Mouse (Mus musculus): ENCODE results near the gene Ggt1. TPM values are rescaled to one million over a fixed set of nuclear protein-coding genes. Genes with fewer than 3 reads are reported as not detected.

The Ggt1 gene
- polyA plus RNA-seq, 1 experiment from 2014 or later, result 40.9 TPM

DNA sequence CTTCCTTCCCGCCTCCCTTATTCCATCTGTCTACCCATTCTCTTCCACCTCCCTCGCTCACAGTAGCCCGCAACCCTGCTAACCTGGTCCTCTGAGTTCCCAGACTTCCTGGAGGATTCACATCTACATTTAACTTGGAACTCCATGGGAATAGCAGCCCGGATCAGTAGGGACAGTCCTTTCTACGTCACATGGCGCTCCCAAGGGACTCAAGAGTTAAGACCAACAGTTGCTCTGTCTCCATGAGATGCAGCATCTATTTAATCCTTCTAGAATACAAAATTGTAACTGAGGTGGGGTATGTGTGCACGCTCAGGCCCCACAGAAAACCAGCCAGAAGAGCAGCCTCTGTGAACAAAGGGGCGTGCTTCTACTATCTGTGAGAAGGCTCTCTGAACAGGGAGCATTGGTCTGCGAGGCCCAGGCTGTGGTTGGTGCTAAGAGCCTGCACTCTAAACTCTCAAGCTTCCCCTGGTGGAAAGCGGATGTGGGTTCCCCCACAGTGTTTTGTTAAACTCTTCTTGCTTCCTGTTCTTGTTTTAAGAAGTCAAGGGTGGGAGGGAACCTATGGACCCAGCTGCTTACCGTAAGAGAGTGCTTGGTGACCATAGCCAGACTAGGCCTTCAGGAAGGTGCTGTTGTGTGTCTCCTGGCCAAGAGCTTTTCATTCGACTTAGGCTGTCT, 29.9 kb downstream of the Ggt1 start:
- H3K36me3 ChIP-seq (ENCODE audit: control insufficient read depth, insufficient read depth), result no peaks in the 10 kb centered on the region
- ATAC-seq (ENCODE audit: low read depth), result peak; percentile 56
- 30% methylated on average over 12 of the region's 12 CpGs for WGBS (ENCODE audit: insufficient replicate concordance)
- 0 out of 2 replicates have a peak overlapping the region, but pooled peaks have one; percentile 18 for H3K4me3 ChIP-seq (ENCODE audit: low read depth, low read length)
- H3K9me3 ChIP-seq (replicated peaks; ENCODE audit: control insufficient read depth, low read length), result no peaks in the 10 kb centered on the region
- H3K9ac ChIP-seq (ENCODE audit: low read depth, low read length), result no peak overlapping the region
- H3K4me2 ChIP-seq (ENCODE audit: low read depth, low read length), result peak overlapping the region; percentile 31
- no peaks in the 10 kb centered on the region for H3K27me3 ChIP-seq (ENCODE audit: control insufficient read depth, insufficient read depth, low read depth, low read length)
- peak overlapping the region; percentile 66 for H3K27ac ChIP-seq (ENCODE audit: low read length)
- H3K4me1 ChIP-seq (ENCODE audit: control insufficient read depth, low read depth, low read length), result no peaks in the 10 kb centered on the region; the same call in 1 of the 2 replicates

DNA sequence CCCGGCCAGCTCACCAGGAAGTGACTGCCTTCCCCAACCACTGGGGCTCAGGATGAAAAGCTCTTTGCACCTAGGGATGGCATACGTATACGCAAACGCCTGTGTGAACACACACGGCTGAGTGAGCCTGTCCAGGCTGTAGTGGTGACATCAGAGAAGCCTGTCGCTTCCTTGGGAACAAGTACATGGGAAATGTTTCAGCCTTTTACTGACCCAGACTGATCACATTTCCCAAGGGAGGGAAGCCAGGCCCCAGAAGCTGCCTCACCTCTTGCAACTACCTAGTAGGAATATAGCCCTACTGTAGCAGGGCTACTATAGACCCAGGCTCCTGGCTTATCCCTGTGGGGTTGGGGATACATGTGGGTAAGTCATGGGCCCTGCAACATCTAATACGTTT, 31.2 kb downstream of the Ggt1 start:
- Histone ChIP-seq H3K9ac (ENCODE audit: low read depth, low read length) (no peak overlapping the region), H3K27ac (ENCODE audit: low read length) (no peak overlapping the region; the same call in 1 of the 2 replicates), H3K4me2 (ENCODE audit: low read depth, low read length) (no peak overlapping the region), H3K4me1 (ENCODE audit: control insufficient read depth, low read depth, low read length) (no peaks in the 10 kb centered on the region; the same call in 1 of the 2 replicates), H3K4me3 (ENCODE audit: low read depth, low read length) (no peak overlapping the region), H3K9me3 (replicated peaks; ENCODE audit: control insufficient read depth, low read length) (no peaks in the 10 kb centered on the region), H3K27me3 (ENCODE audit: control insufficient read depth, insufficient read depth, low read depth, low read length) (no peaks in the 10 kb centered on the region), H3K36me3 (ENCODE audit: control insufficient read depth, insufficient read depth) (no peaks in the 10 kb centered on the region)
- ATAC-seq (ENCODE audit: low read depth), result no peak
- 62% methylated on average over 7 of the region's 7 CpGs for WGBS (ENCODE audit: insufficient replicate concordance)

DNA sequence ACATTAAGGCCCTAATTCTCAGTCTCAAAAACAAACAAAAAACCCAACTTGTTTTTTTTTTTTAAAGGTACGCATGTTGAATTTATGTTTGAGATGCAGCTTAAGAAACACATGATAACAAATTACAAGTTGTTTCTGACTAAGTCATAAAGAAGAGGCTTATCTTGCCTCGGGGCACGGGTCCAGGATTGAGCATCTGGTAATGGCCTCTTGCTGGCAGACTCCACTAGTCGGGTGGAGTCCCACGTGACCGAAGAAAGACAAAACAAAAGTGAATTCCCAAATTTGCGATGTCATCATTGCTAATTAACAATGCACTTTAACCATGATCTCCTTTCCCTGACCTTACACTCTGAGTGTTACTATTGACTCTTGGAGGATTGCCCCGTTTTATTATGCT, 34.6 kb downstream of the Ggt1 start:
- ATAC-seq (ENCODE audit: low read depth), result no peak
- H3K9me3 ChIP-seq (replicated peaks; ENCODE audit: control insufficient read depth, low read length), result no peaks in the 10 kb centered on the region
- 62% methylated on average over 8 of the region's 8 CpGs for WGBS (ENCODE audit: insufficient replicate concordance)

DNA sequence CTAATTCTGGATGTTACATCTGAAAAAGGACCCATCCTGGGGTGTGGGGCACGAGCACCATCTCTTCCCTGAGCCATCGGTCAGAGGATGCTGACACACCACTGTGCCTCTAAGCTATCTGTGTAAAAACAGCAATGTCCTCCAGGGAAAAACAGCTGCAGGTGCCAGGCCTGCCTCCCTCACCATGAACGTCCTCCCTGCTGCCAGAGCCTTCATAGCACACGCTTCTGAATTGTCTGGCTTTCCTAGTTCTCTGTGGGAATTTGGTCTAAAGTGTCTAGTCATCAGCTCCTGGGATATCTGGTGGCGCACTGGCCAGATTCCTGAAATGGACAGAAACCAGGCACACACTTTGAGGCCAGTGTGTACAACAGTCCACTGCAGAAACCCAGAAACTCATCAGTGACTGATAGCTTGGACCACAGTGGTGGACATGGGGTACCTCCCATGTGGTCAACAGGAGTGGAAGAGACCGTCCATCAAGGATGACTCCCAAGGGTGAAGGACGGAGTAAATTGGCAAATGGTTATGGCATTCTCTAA, 38.9 kb downstream of the Ggt1 start:
- WGBS (ENCODE audit: insufficient replicate concordance), result 70% methylated on average over 7 of the region's 7 CpGs
- no peak overlapping the region for H3K9ac ChIP-seq (ENCODE audit: low read depth, low read length)
- no peak overlapping the region for H3K4me2 ChIP-seq (ENCODE audit: low read depth, low read length)
- H3K9me3 ChIP-seq (replicated peaks; ENCODE audit: control insufficient read depth, low read length), result no peaks in the 10 kb centered on the region
- no peaks in the 10 kb centered on the region for H3K36me3 ChIP-seq (ENCODE audit: control insufficient read depth, insufficient read depth)
- ATAC-seq (ENCODE audit: low read depth), result no peak
- H3K27ac ChIP-seq (ENCODE audit: low read length), result no peak overlapping the region
- no peak overlapping the region for H3K4me3 ChIP-seq (ENCODE audit: low read depth, low read length)
- H3K4me1 ChIP-seq (ENCODE audit: control insufficient read depth, low read depth, low read length), result no peaks in the 10 kb centered on the region
- no peaks in the 10 kb centered on the region for H3K27me3 ChIP-seq (ENCODE audit: control insufficient read depth, insufficient read depth, low read depth, low read length)

More for the DNA sequence above, 34.6 kb downstream of the Ggt1 start:
- H3K4me2 ChIP-seq (ENCODE audit: low read depth, low read length), result no peak overlapping the region
- H3K4me3 ChIP-seq (ENCODE audit: low read depth, low read length), result no peak overlapping the region
- no peaks in the 10 kb centered on the region for H3K27me3 ChIP-seq (ENCODE audit: control insufficient read depth, insufficient read depth, low read depth, low read length)
- no peaks in the 10 kb centered on the region for H3K36me3 ChIP-seq (ENCODE audit: control insufficient read depth, insufficient read depth)
- no peak overlapping the region for H3K27ac ChIP-seq (ENCODE audit: low read length)
- no peaks in the 10 kb centered on the region; the same call in 1 of the 2 replicates for H3K4me1 ChIP-seq (ENCODE audit: control insufficient read depth, low read depth, low read length)
- no peak overlapping the region for H3K9ac ChIP-seq (ENCODE audit: low read depth, low read length)

DNA sequence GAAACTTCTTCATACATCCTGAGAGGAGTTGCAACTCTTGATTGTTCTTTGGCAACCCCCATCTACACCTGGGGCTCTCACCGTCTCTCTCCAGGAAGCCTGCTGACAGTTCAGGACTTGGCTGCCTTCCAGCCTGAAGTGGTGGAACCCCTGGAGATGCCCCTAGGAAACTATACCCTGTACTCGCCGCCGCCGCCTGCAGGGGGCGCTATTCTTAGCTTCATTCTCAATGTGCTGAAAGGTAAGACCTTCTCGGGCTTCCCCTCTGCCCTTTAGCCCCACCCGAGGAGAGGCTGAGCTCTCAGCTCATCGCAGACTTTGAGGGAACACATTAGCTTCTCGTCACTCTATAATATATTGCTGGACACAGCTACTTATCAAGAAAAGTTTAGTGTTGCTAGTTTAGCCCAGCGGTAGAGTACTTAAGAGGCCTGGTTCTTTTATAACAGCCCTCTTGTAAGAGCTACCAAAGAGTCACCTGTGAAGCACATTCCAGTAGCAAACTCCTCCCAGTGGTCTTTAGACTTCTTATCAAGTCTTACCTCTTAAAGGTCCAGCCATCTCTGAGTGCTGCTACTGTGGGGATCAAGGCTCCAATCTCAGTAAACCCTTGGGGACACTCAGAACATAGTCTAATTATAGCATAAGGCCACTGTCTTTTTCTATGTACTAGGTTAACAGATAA, 43.9 kb downstream of the Ggt1 start:
- no peaks in the 10 kb centered on the region for H3K36me3 ChIP-seq (ENCODE audit: control insufficient read depth, insufficient read depth)
- H3K4me2 ChIP-seq (ENCODE audit: low read depth, low read length), result no peak overlapping the region
- no peak overlapping the region for H3K4me3 ChIP-seq (ENCODE audit: low read depth, low read length)
- H3K9ac ChIP-seq (ENCODE audit: low read depth, low read length), result no peak overlapping the region
- H3K9me3 ChIP-seq (replicated peaks; ENCODE audit: control insufficient read depth, low read length), result no peaks in the 10 kb centered on the region
- no peak overlapping the region for H3K27ac ChIP-seq (ENCODE audit: low read length)
- no peaks in the 10 kb centered on the region for H3K27me3 ChIP-seq (ENCODE audit: control insufficient read depth, insufficient read depth, low read depth, low read length)
- H3K4me1 ChIP-seq (ENCODE audit: control insufficient read depth, low read depth, low read length), result no peaks in the 10 kb centered on the region
- no peak for ATAC-seq (ENCODE audit: low read depth)
- 34% methylated on average over 11 of the region's 11 CpGs for WGBS (ENCODE audit: insufficient replicate concordance)

DNA sequence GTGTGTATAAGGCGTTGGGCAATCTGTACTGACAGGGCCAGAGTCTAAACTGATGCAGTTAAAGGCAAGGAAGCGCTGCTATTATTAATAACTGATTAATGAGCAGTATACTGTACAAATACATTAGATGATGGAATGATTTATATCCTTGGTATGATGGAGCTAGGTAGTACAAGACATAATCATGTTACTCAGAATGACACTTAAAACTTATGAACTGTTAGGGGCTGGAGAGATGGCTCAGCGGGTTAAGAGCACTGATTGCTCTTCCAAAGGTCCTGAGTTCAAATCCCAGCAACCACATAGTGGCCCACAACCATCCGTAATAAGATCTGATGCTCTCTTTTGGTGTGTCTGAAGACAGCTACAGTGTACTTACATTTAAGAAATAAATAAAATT, 45.8 kb downstream of the Ggt1 start:
- 57% methylated on average over 4 of the region's 4 CpGs for WGBS (ENCODE audit: insufficient replicate concordance)
- Histone ChIP-seq H3K27ac (ENCODE audit: low read length) (no peak overlapping the region), H3K4me3 (ENCODE audit: low read depth, low read length) (no peak overlapping the region), H3K4me2 (ENCODE audit: low read depth, low read length) (no peak overlapping the region), H3K36me3 (ENCODE audit: control insufficient read depth, insufficient read depth) (no peaks in the 10 kb centered on the region), H3K9me3 (replicated peaks; ENCODE audit: control insufficient read depth, low read length) (no peaks in the 10 kb centered on the region), H3K27me3 (ENCODE audit: control insufficient read depth, insufficient read depth, low read depth, low read length) (no peaks in the 10 kb centered on the region), H3K4me1 (ENCODE audit: control insufficient read depth, low read depth, low read length) (no peaks in the 10 kb centered on the region), H3K9ac (ENCODE audit: low read depth, low read length) (no peak overlapping the region)
- ATAC-seq (ENCODE audit: low read depth), result no peak

DNA sequence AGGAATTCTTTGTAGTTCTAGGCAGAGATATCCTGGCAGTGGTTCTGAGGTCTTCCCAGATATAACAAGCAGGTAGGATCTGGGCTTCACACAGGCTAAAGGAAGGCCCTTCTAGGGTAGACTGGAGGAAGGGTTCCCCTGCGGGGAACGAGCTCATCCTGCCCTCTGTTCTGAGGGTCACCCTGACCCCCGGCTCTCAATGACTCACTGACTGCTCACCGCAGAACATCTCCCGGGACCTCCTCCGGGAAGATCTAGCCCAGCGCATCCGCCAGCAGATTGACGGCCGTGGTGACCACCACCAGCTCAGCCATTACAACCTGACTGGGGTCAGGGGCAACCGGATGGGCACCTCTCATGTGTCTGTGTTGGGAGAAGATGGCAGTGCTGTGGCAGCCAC, 47.6 kb downstream of the Ggt1 start:
- Histone ChIP-seq H3K36me3 (ENCODE audit: control insufficient read depth, insufficient read depth) (no peaks in the 10 kb centered on the region), H3K9me3 (replicated peaks; ENCODE audit: control insufficient read depth, low read length) (no peaks in the 10 kb centered on the region), H3K4me1 (ENCODE audit: control insufficient read depth, low read depth, low read length) (no peaks in the 10 kb centered on the region), H3K27me3 (ENCODE audit: control insufficient read depth, insufficient read depth, low read depth, low read length) (no peaks in the 10 kb centered on the region), H3K4me3 (ENCODE audit: low read depth, low read length) (no peak overlapping the region), H3K27ac (ENCODE audit: low read length) (no peak overlapping the region), H3K9ac (ENCODE audit: low read depth, low read length) (no peak overlapping the region), H3K4me2 (ENCODE audit: low read depth, low read length) (no peak overlapping the region)
- WGBS (ENCODE audit: insufficient replicate concordance), result 72% methylated on average over 11 of the region's 11 CpGs
- ATAC-seq (ENCODE audit: low read depth), result no peak

DNA sequence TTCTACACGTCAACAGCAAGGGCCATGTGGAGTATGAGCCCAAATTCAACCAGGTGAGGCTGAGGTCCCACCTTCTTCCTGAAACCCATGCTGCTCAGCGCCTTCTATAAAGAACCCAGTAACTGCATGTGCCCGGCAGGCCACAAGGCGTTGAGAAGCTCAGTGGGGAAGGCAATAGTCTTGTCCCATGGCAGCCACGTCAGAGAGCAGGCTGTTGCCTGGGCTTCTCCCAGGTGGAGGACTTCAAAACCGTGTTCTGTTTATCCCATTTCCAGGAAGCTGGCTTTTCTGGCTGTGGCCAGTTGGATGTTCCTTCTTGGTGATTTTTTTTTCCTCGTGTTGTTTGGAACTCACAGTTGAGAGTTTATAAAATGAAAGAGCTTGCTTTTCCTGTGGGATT, 49.1 kb downstream of the Ggt1 start:
- Histone ChIP-seq H3K4me3 (ENCODE audit: low read depth, low read length) (no peak overlapping the region), H3K4me1 (ENCODE audit: control insufficient read depth, low read depth, low read length) (no peaks in the 10 kb centered on the region), H3K9me3 (replicated peaks; ENCODE audit: control insufficient read depth, low read length) (no peaks in the 10 kb centered on the region), H3K27me3 (ENCODE audit: control insufficient read depth, insufficient read depth, low read depth, low read length) (no peaks in the 10 kb centered on the region), H3K36me3 (ENCODE audit: control insufficient read depth, insufficient read depth) (no peaks in the 10 kb centered on the region), H3K9ac (ENCODE audit: low read depth, low read length) (no peak overlapping the region), H3K4me2 (ENCODE audit: low read depth, low read length) (no peak overlapping the region), H3K27ac (ENCODE audit: low read length) (no peak overlapping the region)
- 40% methylated on average over 7 of the region's 7 CpGs for WGBS (ENCODE audit: insufficient replicate concordance)
- ATAC-seq (ENCODE audit: low read depth), result no peak

DNA sequence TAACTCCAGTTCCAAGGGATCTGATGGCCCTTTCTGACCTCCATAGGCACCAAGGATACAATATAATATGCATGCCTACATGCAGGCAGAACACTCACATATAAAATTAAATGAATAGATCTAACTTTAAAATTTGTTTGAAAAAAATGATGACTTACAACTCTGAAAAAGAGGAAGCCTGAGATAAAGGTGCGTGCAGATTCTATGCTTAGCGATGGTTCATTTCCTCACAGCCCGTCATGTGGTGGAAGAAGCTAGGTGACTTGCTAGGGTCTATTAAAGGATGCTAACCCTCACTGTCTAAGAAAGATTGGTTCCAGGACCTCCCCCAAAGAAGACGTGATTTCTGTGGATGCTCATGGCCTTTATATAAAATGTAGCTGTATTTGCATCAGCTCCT, 54.6 kb downstream of the Ggt1 start:
- H3K9me3 ChIP-seq (replicated peaks; ENCODE audit: control insufficient read depth, low read length), result no peaks in the 10 kb centered on the region
- H3K36me3 ChIP-seq (ENCODE audit: control insufficient read depth, insufficient read depth), result no peaks in the 10 kb centered on the region
- no peak overlapping the region for H3K27ac ChIP-seq (ENCODE audit: low read length)
- H3K4me1 ChIP-seq (ENCODE audit: control insufficient read depth, low read depth, low read length), result no peaks in the 10 kb centered on the region
- H3K4me2 ChIP-seq (ENCODE audit: low read depth, low read length), result no peak overlapping the region
- no peak overlapping the region for H3K9ac ChIP-seq (ENCODE audit: low read depth, low read length)
- H3K4me3 ChIP-seq (ENCODE audit: low read depth, low read length), result no peak overlapping the region
- ATAC-seq (ENCODE audit: low read depth), result no peak
- H3K27me3 ChIP-seq (ENCODE audit: control insufficient read depth, insufficient read depth, low read depth, low read length), result no peaks in the 10 kb centered on the region
- WGBS (ENCODE audit: insufficient replicate concordance), result 52% methylated on average over 4 of the region's 4 CpGs
